Mouse (Mus musculus): ENCODE measurements around the gene Tmem208. TPM values are rescaled to one million over a fixed set of nuclear protein-coding genes. Genes with fewer than 3 reads are reported as not detected.
A peak's percentile ranks its signal among the peaks of the same experiment; 100 is the strongest.

The Tmem208 gene
- polyA plus RNA-seq, 1 experiment from 2014 or later = 150 TPM

- H3K27ac ChIP-seq (ENCODE audit: low read depth, low read length) = no peak overlapping the region
- H3K9ac ChIP-seq (replicated peaks; ENCODE audit: low read depth, low read length) = no peak overlapping the region
- peaks cover 26% of the 10 kb centered on the region for H3K36me3 ChIP-seq (ENCODE audit: control insufficient read depth, insufficient read depth, low read length)
- H3K4me3 ChIP-seq (ENCODE audit: low read depth, low read length) = no peak overlapping the region
- H3K4me1 ChIP-seq (ENCODE audit: control insufficient read depth, insufficient read depth, low read length) = peaks cover 6% of the 10 kb centered on the region
- no peak overlapping the region for H3K4me2 ChIP-seq (ENCODE audit: low read depth, low read length)
- no peaks in the 10 kb centered on the region for H3K27me3 ChIP-seq (ENCODE audit: control insufficient read depth, insufficient read depth, low read length)
- WGBS = 93% methylated on average over 9 of the region's 9 CpGs
- no peaks in the 10 kb centered on the region for H3K9me3 ChIP-seq (ENCODE audit: control insufficient read depth, low read length)
- no peak for ATAC-seq (ENCODE audit: low read depth)
These were observed 5.8 kb downstream of the Tmem208 start for GRCm38 (mm10) chr8:105331931-105332330.

- H3K9me3 ChIP-seq (ENCODE audit: control insufficient read depth, low read length) = no peaks in the 10 kb centered on the region
- peaks cover 26% of the 10 kb centered on the region for H3K36me3 ChIP-seq (ENCODE audit: control insufficient read depth, insufficient read depth, low read length)
- H3K27ac ChIP-seq (ENCODE audit: low read depth, low read length) = no peak overlapping the region
- H3K27me3 ChIP-seq (ENCODE audit: control insufficient read depth, insufficient read depth, low read length) = no peaks in the 10 kb centered on the region
- H3K4me3 ChIP-seq (ENCODE audit: low read depth, low read length) = no peak overlapping the region
- no peak overlapping the region for H3K4me2 ChIP-seq (ENCODE audit: low read depth, low read length)
- no peak for ATAC-seq (ENCODE audit: low read depth)
- H3K9ac ChIP-seq (replicated peaks; ENCODE audit: low read depth, low read length) = no peak overlapping the region
- H3K4me1 ChIP-seq (ENCODE audit: control insufficient read depth, insufficient read depth, low read length) = peaks cover under 1% of the 10 kb centered on the region
- WGBS = 71% methylated on average over 2 of the region's 2 CpGs
These were observed 6.4 kb downstream of the Tmem208 start for GRCm38 (mm10) chr8:105332523-105332922.

- Histone ChIP-seq H3K36me3 (ENCODE audit: control insufficient read depth, insufficient read depth, low read length) (0 out of 2 replicates have a peak, but pooled peaks cover under 1% of the 10 kb centered on the region), H3K9ac (replicated peaks; ENCODE audit: low read depth, low read length) (no peak overlapping the region), H3K4me3 (ENCODE audit: low read depth, low read length) (no peak overlapping the region), H3K4me1 (ENCODE audit: control insufficient read depth, insufficient read depth, low read length) (no peaks in the 10 kb centered on the region), H3K9me3 (ENCODE audit: control insufficient read depth, low read length) (no peaks in the 10 kb centered on the region), H3K4me2 (ENCODE audit: low read depth, low read length) (no peak overlapping the region), H3K27ac (ENCODE audit: low read depth, low read length) (no peak overlapping the region), H3K27me3 (ENCODE audit: control insufficient read depth, insufficient read depth, low read length) (no peaks in the 10 kb centered on the region)
- peak; percentile 26; the same call in 1 of the 2 replicates for ATAC-seq (ENCODE audit: low read depth)
- 47% methylated on average over 32 of the region's 32 CpGs for WGBS
These were observed 10.4 kb downstream of the Tmem208 start for GRCm38 (mm10) chr8:105336373-105337130.

GRCm38 (mm10) chr8:105338992-105339391, 12.8 kb downstream of the Tmem208 start:
- Histone ChIP-seq H3K4me2 (ENCODE audit: low read depth, low read length) (no peak overlapping the region), H3K4me1 (ENCODE audit: control insufficient read depth, insufficient read depth, low read length) (no peaks in the 10 kb centered on the region), H3K4me3 (ENCODE audit: low read depth, low read length) (no peak overlapping the region), H3K9ac (replicated peaks; ENCODE audit: low read depth, low read length) (no peak overlapping the region), H3K27ac (ENCODE audit: low read depth, low read length) (no peak overlapping the region), H3K9me3 (ENCODE audit: control insufficient read depth, low read length) (no peaks in the 10 kb centered on the region), H3K36me3 (ENCODE audit: control insufficient read depth, insufficient read depth, low read length) (no peaks in the 10 kb centered on the region), H3K27me3 (ENCODE audit: control insufficient read depth, insufficient read depth, low read length) (no peaks in the 10 kb centered on the region)
- WGBS = 55% methylated on average over 4 of the region's 4 CpGs
- no peak for ATAC-seq (ENCODE audit: low read depth)

GRCm38 (mm10) chr8:105339886-105340635, 13.9 kb downstream of the Tmem208 start:
- no peak overlapping the region for H3K27ac ChIP-seq (ENCODE audit: low read depth, low read length)
- no peak overlapping the region for H3K9ac ChIP-seq (replicated peaks; ENCODE audit: low read depth, low read length)
- H3K4me2 ChIP-seq (ENCODE audit: low read depth, low read length) = no peak overlapping the region
- no peaks in the 10 kb centered on the region for H3K36me3 ChIP-seq (ENCODE audit: control insufficient read depth, insufficient read depth, low read length)
- no peaks in the 10 kb centered on the region for H3K27me3 ChIP-seq (ENCODE audit: control insufficient read depth, insufficient read depth, low read length)
- no peak for ATAC-seq (ENCODE audit: low read depth)
- 89% methylated on average over 6 of the region's 6 CpGs for WGBS
- H3K4me3 ChIP-seq (ENCODE audit: low read depth, low read length) = no peak overlapping the region
- no peaks in the 10 kb centered on the region for H3K4me1 ChIP-seq (ENCODE audit: control insufficient read depth, insufficient read depth, low read length)
- no peaks in the 10 kb centered on the region for H3K9me3 ChIP-seq (ENCODE audit: control insufficient read depth, low read length)

GRCm38 (mm10) chr8:105341399-105341798, 15.2 kb downstream of the Tmem208 start:
- Histone ChIP-seq H3K4me2 (ENCODE audit: low read depth, low read length) (no peak overlapping the region), H3K36me3 (ENCODE audit: control insufficient read depth, insufficient read depth, low read length) (no peaks in the 10 kb centered on the region), H3K9me3 (ENCODE audit: control insufficient read depth, low read length) (no peaks in the 10 kb centered on the region), H3K4me1 (ENCODE audit: control insufficient read depth, insufficient read depth, low read length) (no peaks in the 10 kb centered on the region), H3K27ac (ENCODE audit: low read depth, low read length) (no peak overlapping the region), H3K27me3 (ENCODE audit: control insufficient read depth, insufficient read depth, low read length) (no peaks in the 10 kb centered on the region), H3K9ac (replicated peaks; ENCODE audit: low read depth, low read length) (no peak overlapping the region), H3K4me3 (ENCODE audit: low read depth, low read length) (no peak overlapping the region)
- 49% methylated on average over 8 of the region's 8 CpGs for WGBS
- ATAC-seq (ENCODE audit: low read depth) = no peak

- peaks cover 8% of the 10 kb centered on the region for H3K27me3 ChIP-seq (ENCODE audit: control insufficient read depth, insufficient read depth, low read length)
- 65% methylated on average over 4 of the region's 4 CpGs for WGBS
- no peak for ATAC-seq (ENCODE audit: low read depth)
- H3K4me1 ChIP-seq (ENCODE audit: control insufficient read depth, insufficient read depth, low read length) = no peaks in the 10 kb centered on the region
- no peaks in the 10 kb centered on the region for H3K36me3 ChIP-seq (ENCODE audit: control insufficient read depth, insufficient read depth, low read length)
- no peak overlapping the region for H3K9ac ChIP-seq (replicated peaks; ENCODE audit: low read depth, low read length)
- H3K4me2 ChIP-seq (ENCODE audit: low read depth, low read length) = no peak overlapping the region
- H3K4me3 ChIP-seq (ENCODE audit: low read depth, low read length) = no peak overlapping the region
- H3K27ac ChIP-seq (ENCODE audit: low read depth, low read length) = no peak overlapping the region
- no peaks in the 10 kb centered on the region for H3K9me3 ChIP-seq (ENCODE audit: control insufficient read depth, low read length)
These were observed 16.6 kb downstream of the Tmem208 start for GRCm38 (mm10) chr8:105342768-105343167.

- no peak overlapping the region for H3K27ac ChIP-seq (ENCODE audit: low read depth, low read length)
- no peak overlapping the region for H3K4me2 ChIP-seq (ENCODE audit: low read depth, low read length)
- no peak overlapping the region for H3K9ac ChIP-seq (replicated peaks; ENCODE audit: low read depth, low read length)
- no peaks in the 10 kb centered on the region for H3K36me3 ChIP-seq (ENCODE audit: control insufficient read depth, insufficient read depth, low read length)
- H3K4me3 ChIP-seq (ENCODE audit: low read depth, low read length) = no peak overlapping the region
- H3K9me3 ChIP-seq (ENCODE audit: control insufficient read depth, low read length) = no peaks in the 10 kb centered on the region
- ATAC-seq (ENCODE audit: low read depth) = no peak
- peaks cover 8% of the 10 kb centered on the region for H3K27me3 ChIP-seq (ENCODE audit: control insufficient read depth, insufficient read depth, low read length)
- WGBS = 84% methylated on average over 6 of the region's 8 CpGs
- no peaks in the 10 kb centered on the region for H3K4me1 ChIP-seq (ENCODE audit: control insufficient read depth, insufficient read depth, low read length)
These were observed 17.8 kb downstream of the Tmem208 start for GRCm38 (mm10) chr8:105343791-105344574.

All from neural tube, embryonic 14.5 days (tissue).